Mouse (Mus musculus) heart, postnatal 36 days (tissue): ENCODE data around the gene Olfr718-ps1. TPM values are rescaled to one million over a fixed set of nuclear protein-coding genes. Genes with fewer than 3 reads are reported as not detected.
A peak's percentile ranks its signal among the peaks of the same experiment; 100 is the strongest.

Experiments used
- DNase-seq, 2 experiments: peaks; one replicate each; pipeline ENCODE4 v3.0.0; 2021 to 2022
- intact Hi-C: fragments of 180-260 bp; cut with DNase I; formaldehyde crosslinking; loops from one replicate; pipeline ENCODE4 v1.15.1; 2025
- microRNA-seq, 2 experiments: library from miRNA; unstranded; fragments of <30 nt; microRNA quantifications; one replicate each; pipeline ENCODE4 v1.2.0; 2021; ENCODE audit warnings: borderline number of aligned reads in 2 of 2
- total RNA-seq, 2 experiments: library from RNA; stranded (reverse); gene quantifications; 2 replicates each; pipeline ENCODE4 v1.2.3; 2021

Gene Olfr718-ps1
- total RNA-seq, 2 experiments from 2014 or later, result not detected

- no peak for DNase-seq
Measured at GRCm38 (mm10) chr5:143130342-143130741, 17.0 kb downstream of the Olfr718-ps1 start.

GRCm38 (mm10) chr5:143129101-143129500 is 18.3 kb downstream of the Olfr718-ps1 start:
- DNase-seq, result no peak
- intact Hi-C loops, result no loop called here

More at GRCm38 (mm10) chr5:143130342-143130741, 17.0 kb downstream of the Olfr718-ps1 start:
- intact Hi-C loops, result no loop called here

- DNase-seq, result no peak
- intact Hi-C loops, result no loop called here
Measured at GRCm38 (mm10) chr5:143127837-143128236, 19.5 kb downstream of the Olfr718-ps1 start.

DNA sequence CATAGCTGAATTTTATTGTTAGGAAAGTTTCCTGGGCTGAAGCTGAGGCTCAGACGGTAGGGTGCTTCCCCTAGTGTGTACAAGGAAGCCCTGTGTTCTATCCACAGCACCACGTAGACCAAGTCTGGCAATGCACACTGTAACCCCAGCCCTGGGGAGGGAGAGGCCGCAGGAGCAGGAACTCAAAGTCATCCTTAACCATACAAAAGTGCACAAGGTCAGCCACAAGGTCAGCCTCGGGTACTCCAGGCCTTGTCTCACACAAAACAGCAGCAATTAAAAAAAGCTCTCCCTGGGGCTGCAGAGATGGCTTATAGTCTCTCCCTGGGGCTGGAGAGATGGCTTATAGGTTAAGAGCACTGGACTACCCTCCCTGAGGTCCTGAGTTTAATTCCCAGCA is 20.5 kb downstream of the Olfr718-ps1 start:
- no peak for DNase-seq
- intact Hi-C loops, result no loop called here

DNA sequence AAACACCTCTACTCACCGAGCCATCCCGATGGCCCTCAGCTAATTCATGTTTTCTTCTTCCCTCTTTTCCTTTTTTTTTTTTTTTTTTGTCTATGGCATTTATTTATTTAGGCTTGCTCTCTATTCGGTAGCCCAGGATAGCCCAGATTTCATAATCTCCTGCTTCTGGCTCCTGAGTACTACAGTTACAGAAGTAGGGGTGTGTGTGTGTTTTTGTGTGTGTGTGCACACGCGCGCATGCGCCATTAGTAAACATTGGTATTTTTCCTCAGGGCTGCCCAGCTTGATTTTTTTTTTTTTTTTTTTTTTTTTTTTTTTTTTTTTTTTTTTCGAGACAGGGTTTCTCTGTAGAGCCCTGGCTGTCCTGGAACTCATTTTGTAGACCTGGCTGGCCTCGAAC is 21.3 kb downstream of the Olfr718-ps1 start:
- intact Hi-C loops, result no loop called here
- no peak for DNase-seq

DNA sequence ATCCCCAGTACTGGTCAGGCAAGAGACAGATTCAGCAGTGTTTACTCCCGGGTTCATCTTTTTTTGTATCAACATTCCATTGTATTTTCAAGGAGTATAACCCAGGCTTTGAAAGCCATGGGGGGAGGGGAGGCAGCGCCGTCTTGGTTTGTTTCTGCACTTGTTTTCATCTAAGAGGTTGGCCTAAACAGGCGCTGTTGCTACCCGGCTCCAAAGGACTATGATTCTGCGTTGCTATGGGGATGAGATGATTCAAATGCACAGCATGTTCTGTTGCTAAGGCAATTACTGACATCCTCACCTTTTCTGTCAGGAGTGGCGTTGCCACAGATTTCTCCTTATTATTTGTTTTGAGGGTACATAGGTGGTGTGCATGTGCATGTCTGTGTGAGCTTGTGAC is 21.8 kb downstream of the Olfr718-ps1 start:
- intact Hi-C loops, result no loop called here
- no peak for DNase-seq

- intact Hi-C loops, result no loop called here
- DNase-seq, result no peak
Measured at GRCm38 (mm10) chr5:143124805-143125378, 22.5 kb downstream of the Olfr718-ps1 start.

- intact Hi-C loops, result no loop called here
Measured at GRCm38 (mm10) chr5:143122673-143123072, 24.7 kb downstream of the Olfr718-ps1 start.

DNA sequence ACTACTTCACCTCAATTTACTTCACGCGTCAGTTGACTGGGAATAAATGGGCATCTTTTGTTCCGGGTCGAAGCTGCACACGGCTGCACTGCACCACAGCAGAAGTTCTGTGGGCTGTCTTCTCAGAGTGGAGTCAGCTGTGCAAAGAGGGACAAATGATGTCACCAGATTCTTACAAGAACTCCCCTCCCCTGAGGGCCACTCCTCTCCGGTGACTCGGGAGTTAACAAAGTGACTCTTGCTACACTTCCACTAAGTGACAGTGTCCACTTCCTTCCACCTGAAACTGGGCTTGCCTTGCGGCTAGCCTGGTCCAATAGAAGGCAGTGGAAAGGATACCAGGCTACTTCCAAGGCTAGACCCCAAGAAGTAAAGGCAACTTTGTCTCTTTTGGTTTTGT is 25.3 kb downstream of the Olfr718-ps1 start:
- no peak for DNase-seq
- intact Hi-C loops, result no loop called here

More at GRCm38 (mm10) chr5:143122673-143123072, 24.7 kb downstream of the Olfr718-ps1 start:
- DNase-seq, result no peak

DNA sequence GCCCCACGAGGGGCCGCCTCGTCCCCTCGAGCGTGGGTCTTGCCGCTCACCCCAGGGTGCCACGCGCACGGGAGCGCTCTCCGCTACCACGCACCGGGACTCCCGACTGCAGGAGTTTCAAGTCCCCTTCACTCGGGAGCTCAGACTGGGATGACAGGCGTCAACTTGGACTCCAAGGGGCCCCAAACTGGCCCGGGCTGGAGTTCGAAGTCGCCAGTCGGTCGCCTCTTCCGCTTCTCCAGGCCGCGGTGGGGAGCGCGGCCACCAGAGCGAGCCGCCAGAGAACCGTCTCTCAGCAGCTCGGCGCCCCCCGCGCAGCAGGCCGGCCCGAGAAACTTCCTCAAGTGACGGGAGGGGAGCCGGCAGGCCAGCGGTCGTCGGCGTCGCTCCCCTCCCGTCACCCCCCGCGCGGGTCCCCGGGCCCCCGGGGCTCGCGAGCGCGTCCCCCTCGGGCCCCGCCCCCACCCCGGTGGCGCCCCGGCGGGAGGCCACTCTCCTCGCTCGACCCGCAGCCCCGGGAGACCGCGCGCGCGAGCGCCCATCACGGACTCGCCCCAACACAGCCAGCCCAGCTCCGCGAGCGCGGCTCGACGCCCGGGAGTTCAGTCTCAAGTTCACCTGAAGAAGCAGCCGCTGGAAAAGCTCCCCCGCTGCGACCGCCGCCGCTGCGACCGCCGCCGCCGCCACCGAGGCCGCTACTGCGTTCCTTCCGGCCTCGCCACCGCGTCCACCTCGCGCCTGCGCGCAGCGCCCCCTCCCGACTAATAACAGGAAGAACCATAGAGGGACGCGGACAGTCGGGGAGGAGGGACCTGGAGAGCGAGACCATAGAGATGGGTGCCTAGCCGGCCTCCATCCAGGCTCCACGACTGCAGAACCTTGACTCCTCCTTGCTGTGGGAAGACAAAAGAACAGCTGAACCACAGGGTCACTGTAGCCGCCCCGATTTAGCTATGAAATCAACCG is 34.8 kb downstream of the Olfr718-ps1 start, which contains the start of gene Rnf216:
TSS of gene Rnf216 (minus strand) at position 714 of the 966 bp plus-strand sequence.
- DNase-seq, result peak; percentile 92 to 93
- intact Hi-C loops, result loop anchor here (2.0 kb wide), 1 partner anchor 68 kb away; the partner anchor contains the start of genes Rbak and Spdye4b

DNA sequence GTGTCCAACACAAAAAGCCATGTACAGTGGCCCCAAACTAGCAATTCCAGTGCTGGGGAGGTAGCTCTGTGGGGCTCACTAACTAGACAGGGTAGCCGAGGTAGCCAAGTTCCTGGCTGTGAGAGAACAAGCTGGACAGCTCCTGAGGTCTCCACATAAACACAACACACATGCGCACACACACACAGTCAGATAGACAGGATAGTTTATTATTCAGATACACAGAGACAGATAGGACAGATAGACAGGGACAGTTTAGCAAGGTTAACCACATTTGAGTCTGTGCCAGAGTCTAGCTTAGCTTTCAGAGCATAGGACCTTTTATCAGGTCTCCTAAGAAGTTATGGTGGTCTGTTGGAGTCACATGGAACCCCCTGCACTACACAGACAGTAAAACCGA is 40.5 kb downstream of the Olfr718-ps1 start:
- DNase-seq, result no peak
- intact Hi-C loops, result no loop called here

DNA sequence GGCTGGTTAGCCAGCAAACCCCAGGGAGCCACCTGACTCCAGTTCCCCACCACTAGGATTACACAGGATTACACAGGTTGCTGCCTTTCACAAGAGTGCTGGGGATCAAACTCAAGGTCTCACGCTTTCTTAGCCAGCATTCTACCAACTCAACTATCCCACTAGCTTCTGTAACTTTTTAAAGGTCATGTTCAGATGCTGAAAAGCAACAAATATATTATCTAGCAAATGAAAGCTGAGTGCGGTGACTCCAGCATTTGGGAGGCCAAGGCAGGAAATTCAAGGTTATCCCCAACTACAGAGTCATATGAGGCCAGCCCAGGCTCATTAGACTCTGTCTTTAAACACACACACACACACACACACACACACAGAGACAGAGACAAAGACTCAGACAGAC is 44.1 kb downstream of the Olfr718-ps1 start:
- no peak for DNase-seq
- intact Hi-C loops, result no loop called here

- intact Hi-C loops, result no loop called here
- no peak for DNase-seq
Measured at GRCm38 (mm10) chr5:143101626-143102025, 45.8 kb downstream of the Olfr718-ps1 start.

- intact Hi-C loops, result no loop called here
- no peak for DNase-seq
Measured at GRCm38 (mm10) chr5:143095256-143095655, 52.1 kb downstream of the Olfr718-ps1 start.

GRCm38 (mm10) chr5:143092891-143093290 is 54.5 kb downstream of the Olfr718-ps1 start:
- intact Hi-C loops, result no loop called here
- DNase-seq, result no peak

DNA sequence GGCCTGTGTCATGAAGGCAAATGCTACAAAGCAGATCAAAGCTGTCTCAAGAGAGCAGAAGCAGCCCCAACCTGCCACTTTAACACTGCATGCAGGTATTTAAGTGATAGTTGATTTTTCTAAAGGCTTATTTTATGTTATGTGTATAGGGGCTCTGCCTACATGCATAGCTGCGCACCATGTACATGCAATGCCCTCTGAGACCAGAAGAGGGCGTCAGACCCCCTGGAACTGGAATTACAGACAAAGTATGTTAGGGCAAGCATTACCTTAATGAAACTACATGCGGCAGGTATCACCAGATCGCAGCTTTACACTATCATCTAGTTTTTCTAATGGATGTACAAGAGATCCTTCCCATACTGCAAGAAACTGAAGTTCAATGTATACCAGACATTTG is 62.5 kb downstream of the Olfr718-ps1 start:
- intact Hi-C loops, result loop anchor here (5.0 kb wide), 1 partner anchor 217 kb away; no protein-coding TSS in a partner anchor
- peak; percentile 27 to 36 for DNase-seq

Small RNA genes lying within 50 kb of the gene (microRNA-seq; reads per million reads assigned to microRNA genes)
- gene Gm44405, result 0 reads per million in 2 experiments

Other genes with a start within 250 kb of the Olfr718-ps1 start
- 100 to 1,000 TPM; 707 to 812 TPM for gene Actb, start 240.8 kb downstream of the Olfr718-ps1 start, total RNA-seq
- 10 to 100 TPM; 26.5 to 37.6 TPM for gene Fscn1, start 187.2 kb downstream of the Olfr718-ps1 start, total RNA-seq
- gene Rnf216, start 34.6 kb downstream of the Olfr718-ps1 start, total RNA-seq, result 10 to 100 TPM; 27.1 to 28.0 TPM
- gene Rbak, start 33.2 kb upstream of the Olfr718-ps1 start, total RNA-seq, result 1 to 10 TPM; 4.4 to 5.3 TPM
- not detected for gene Spdye4b, start 33.4 kb upstream of the Olfr718-ps1 start, total RNA-seq
- not detected for gene Spdye4a, start 79.3 kb upstream of the Olfr718-ps1 start, total RNA-seq
- 1 to 10 TPM; 8.5 to 8.6 TPM for gene Zfp12, start 87.6 kb upstream of the Olfr718-ps1 start, total RNA-seq
- gene Zfp316, start 122.4 kb upstream of the Olfr718-ps1 start, total RNA-seq, result 1 to 10 TPM; 5.1 to 6.0 TPM
- gene Zfp853, start 146.0 kb upstream of the Olfr718-ps1 start, total RNA-seq, result under 1 TPM; 0.08 to 0.19 TPM
- 10 to 100 TPM; 15.4 to 15.8 TPM for gene E130309D02Rik, start 167.8 kb upstream of the Olfr718-ps1 start, total RNA-seq
- gene Zdhhc4, start 181.7 kb upstream of the Olfr718-ps1 start, total RNA-seq, result 10 to 100 TPM; 24.0 to 29.4 TPM
- gene Grid2ip, start 209.8 kb upstream of the Olfr718-ps1 start, total RNA-seq, result not detected